Mouse (Mus musculus): ENCODE results near the gene Tnks2.

The Tnks2 gene
- long read RNA-seq, experiment 1, partial matches to known transcripts, result 11 of 17 reads
- long read RNA-seq, experiment 1, other reads (novel, unspliced or antisense), result 6 of 17 reads
- long read RNA-seq, experiment 2, partial matches to known transcripts, result 32 of 35 reads
- long read RNA-seq, experiment 2, other reads (novel, unspliced or antisense), result 3 of 35 reads

DNA sequence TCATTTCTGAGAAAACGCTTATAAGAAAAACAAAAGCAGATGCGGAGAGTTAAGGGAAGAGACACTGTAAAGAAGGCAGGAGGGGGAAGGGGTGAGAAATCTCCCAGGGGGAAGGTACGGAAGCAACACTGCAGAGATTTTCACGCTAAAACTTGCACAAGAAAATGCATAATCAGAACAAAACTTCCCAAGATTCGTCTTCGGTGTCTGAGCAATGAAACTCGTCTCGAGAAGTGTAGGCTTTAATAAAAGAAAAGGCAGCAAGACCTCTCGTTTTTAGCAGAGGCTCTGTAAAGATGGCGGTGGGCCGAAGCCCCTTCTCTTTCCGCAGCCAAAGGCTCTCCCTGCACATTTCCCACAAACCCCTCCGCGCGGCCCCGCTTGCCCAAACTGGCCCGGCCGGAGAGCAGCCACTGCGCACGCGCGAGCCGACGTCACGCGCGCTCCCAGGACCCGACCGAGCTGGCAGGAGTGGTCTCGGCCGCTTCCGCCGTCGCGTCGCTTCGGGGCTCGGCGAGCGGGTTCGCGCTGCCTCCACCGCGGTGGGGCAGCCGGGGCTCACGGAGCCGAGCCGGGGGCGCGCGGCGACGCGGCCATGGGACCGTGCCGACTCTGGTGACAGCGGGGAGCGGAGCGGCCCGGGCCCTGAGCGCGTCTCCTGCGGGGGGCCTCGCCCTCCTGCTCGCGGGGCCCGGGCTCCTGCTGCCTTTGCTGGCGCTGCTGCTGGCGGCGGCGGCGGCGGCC is at the start of gene Tnks2:
TSS of gene Tnks2 (plus strand) at position 445 of the 744 bp plus-strand sequence.
- intact Hi-C loops (cut with DNase I), result no loop called here

DNA sequence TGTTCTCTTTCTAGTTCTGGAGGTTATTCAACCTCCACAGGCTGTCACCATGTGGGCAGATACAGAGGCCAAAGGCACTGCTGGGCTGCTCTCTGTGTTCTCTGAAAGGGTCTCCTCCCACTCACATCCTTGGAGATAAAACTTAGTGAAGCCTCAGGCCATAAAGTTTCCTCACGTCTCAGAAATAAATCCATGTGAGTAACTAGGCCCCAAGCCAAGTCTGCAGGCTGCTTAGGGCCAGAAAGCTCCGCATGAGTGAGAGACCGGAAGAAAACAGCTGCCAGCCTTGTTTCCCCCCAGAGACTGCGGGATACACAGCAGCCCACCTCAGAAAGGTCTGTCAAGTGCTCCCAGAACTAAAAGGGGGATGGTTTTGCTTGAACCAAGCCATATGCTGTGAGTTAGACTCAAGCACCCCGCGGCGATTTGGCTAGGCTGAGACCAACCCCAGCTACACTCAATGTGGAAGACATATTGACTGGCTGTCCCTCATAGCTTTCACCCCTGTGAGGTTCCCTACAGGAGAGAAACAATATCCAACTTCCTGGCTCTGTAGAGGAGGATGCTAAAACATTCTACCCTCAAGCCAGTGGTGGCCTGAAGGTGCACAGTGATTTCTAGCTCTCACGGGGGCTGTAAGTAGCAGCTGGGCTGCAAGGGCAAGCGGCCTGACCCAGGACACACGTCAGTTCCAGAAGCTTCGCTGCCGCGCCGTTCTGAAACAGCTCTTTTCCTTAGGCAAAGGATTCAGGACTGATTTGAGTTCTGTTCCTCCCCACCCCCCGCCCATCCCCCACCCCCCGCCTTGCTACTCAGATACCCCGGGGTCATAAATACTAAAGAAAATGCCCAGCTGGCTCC is 43.9 kb upstream of the Tnks2 start:
- intact Hi-C loops (cut with DNase I), result no loop called here

DNA sequence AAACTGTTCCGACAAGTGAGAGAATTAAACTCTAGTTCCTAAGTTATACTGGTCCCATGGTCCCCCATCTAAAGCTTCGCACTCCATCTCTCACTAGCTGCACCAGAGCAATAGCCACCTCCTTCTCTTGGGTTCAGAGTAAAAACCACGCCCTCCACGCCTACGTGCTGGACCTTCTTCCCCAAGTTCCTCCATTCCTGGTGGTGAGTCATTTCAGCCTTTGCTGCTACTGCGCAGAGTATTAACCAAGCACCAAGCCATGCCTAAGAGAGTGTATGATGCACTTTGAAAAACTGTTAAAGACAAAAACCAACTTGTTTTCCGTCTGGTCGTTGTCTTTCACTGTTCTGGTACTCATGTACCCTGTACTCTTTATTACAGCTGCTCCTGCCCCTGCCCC is 41.4 kb upstream of the Tnks2 start:
- intact Hi-C loops (cut with DNase I), result no loop called here

DNA sequence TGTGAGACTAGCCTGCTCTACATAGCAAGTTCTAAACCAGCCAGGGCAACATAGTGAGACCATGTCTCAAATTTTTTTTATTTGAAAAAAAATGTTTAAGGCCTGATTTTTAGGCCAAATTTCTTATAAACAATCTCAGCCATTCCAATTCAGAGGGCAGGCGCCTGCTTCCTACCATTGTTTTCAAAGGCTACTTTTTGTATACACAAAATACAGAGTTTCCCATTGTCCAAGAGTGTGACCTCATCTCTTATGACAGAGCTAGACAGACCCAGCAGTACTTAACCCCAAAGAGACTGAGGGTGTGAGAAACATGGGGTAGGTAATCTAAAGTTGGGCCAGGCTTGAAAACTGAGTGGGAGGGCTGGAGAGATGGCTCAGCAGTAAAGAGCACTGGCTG is 40.6 kb upstream of the Tnks2 start:
- intact Hi-C loops (cut with DNase I), result no loop called here

DNA sequence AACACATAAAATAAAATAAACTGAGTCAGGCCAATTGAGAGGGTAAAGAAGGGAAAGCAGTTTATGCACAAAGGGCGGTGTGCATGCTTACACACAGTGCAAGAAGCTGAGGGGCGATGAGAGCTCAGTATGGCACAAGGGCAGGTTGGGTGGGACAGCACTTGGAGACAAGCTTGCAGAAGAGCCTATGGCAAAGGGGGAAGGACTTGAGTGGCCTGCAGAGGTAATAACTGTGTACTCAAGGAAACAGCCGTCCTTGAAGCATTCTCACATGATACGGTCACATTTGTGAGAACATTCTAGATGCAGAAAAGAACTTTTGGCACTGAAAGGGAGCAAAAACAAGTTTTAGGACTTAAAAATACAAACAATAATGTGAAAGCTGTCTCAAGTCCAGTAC is 40.0 kb upstream of the Tnks2 start:
- intact Hi-C loops (cut with DNase I), result no loop called here

DNA sequence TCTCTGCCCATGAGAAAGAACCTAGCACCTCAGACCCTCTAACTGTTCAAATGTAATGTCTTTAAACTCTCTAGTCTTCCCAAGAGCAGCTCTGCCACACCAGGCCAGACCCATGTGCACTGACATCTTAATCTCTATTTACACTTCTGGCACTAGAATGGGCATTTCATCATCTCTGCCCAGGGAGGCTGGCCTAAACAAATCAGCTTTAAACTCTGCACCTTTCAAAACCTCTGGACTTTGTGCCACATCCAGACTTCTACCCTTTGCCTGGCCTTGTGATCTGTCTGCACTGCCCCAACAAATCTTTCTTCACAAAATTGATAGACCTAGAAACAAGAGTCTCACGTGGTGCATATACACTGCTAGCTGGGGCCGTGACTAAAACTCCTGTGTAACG is 38.8 kb upstream of the Tnks2 start:
- intact Hi-C loops (cut with DNase I), result no loop called here

DNA sequence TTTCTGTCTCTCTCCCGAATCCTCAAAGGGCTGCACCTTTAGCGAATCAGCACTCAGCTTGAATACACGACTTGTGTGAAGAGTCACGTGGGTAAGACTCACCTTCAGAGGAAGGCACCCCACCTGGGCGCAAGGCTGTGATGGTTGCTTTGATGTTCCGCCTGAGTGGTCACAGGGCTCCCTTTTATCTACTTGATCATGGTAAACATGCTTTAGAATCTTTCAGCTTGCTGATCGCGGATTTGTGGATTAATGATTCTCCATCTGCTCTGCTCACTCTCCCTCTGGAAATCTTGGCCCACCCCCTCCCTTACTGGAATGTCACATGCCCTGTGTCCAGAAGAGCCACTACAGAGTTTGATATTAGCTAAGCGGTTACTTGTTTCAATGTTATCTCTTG is 37.1 kb upstream of the Tnks2 start:
- intact Hi-C loops (cut with DNase I), result no loop called here

DNA sequence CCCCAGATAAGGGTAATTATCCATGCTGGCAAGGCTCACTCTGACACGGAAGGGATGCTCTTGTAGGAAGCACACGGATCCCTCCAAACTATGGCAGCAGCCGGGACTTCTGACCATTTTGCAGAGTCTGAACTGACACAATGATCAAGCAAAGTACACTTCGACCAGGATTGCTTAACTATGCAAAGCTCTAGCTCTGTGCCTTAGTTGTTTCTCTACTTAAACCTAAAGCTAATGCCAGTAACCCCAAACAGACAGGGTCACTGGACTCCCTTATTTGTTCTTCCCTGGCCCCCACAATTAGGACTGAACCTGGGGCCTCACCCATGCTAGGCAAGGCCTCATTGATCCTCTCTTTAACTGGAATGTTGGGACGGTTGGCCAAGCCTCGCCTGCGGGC is 33.7 kb upstream of the Tnks2 start:
- intact Hi-C loops (cut with DNase I), result no loop called here

DNA sequence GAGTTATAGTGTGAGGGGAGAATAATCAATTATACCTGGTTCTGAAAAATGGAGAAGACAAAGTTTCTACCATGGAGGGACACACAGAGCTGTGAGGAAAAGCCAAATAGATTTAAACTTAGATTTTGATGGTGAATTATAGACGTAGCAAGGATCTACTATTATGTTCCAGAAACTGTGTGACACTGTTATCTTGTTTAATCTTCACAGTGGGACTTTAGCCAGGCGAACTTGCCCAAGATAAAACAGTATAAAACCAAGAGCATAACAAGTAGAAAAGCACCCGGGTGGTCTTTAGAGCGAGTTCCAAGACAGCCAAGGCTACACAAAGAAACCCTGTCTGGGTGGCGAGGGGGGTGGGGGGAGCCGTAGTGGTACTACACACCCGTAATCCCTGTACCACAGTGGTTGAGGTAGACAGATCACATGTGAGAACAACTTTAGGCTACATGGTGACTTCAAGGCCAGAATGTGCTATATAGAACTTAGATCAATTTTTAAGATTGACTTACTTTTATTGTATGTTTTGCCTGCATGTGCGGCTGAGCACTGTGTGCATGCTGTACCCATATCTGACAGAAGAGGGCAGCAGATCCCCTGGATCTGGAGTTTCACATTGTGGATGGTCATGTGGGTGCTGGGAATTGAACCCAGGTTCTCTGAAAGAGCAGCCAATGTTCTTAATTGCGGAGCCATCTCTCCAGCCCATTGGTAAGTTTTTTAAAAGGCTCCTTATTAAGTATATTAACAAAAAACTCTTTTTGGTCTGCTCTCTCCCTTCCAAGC is 32.0 kb upstream of the Tnks2 start:
- intact Hi-C loops (cut with DNase I), result no loop called here

DNA sequence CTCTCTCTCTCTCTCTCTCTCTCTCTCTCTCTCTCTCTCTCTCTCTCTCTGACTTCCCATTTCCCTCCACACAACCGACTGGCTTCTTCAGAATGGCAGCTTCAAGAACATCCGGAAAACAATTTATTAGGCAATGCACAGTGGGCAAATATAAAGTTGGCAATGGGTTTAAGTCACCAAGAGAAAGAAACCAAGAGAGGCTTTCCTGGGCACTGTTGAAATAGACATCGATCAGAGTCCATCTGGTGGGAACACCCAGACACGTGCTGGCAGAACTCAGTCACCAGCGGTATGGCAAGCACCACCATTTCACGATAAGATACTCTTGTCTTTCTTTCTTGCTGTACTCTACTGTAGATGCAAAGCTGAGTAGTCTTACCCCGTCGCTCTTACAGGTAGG is 30.6 kb upstream of the Tnks2 start:
- intact Hi-C loops (cut with DNase I), result no loop called here

DNA sequence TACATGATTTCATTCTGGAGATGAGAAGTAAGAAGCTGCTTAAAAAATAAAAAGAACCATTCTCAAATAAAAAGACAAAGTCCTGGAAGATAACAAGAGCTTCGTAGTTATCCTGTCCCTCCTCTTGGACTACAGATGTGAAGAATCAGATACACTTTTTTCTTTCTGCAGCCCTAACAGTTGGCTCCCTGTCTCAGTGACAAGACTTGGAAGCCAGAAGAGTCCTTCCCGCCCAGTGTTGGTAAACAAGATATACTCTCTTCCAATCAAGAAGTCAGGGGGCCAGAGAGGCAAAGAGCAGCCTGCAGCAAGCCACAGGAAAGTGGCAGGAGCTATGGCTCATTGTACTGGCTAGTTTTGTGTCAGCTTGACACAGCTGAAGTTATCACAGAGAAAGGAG is 27.2 kb upstream of the Tnks2 start:
- intact Hi-C loops (cut with DNase I), result no loop called here

DNA sequence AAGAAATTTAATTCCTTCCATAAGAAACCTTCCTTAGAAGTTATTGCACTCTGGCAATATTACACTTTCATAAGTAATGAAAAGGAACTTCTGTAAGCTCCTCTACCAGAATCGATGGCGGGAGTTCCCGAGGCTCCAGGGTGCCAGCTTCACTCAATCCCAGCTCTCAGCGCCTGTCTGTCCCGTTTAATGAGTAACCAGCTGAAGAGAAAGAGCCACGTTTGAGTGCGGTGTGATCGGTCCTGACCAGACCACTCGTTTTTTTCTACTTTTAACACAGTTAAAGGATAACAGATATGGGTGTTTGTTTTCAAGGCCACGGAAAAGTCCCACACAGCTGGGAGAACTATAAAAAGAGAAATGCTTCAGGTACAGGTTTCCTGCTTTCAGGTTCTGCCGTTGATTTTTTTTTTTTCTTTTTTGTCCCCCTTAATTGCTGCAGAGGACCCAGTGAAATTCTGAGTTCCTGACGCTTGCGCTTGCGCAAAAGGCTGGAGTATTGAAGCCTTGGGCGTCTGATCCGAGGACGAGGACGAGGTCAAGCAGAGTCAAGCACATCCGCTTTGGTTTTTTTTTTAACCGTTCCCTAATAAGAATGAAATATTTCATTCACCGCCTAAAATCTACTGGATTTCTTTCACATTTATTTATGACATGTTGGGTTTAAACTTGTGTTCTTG is 25.5 kb upstream of the Tnks2 start:
- intact Hi-C loops (cut with DNase I), result no loop called here

DNA sequence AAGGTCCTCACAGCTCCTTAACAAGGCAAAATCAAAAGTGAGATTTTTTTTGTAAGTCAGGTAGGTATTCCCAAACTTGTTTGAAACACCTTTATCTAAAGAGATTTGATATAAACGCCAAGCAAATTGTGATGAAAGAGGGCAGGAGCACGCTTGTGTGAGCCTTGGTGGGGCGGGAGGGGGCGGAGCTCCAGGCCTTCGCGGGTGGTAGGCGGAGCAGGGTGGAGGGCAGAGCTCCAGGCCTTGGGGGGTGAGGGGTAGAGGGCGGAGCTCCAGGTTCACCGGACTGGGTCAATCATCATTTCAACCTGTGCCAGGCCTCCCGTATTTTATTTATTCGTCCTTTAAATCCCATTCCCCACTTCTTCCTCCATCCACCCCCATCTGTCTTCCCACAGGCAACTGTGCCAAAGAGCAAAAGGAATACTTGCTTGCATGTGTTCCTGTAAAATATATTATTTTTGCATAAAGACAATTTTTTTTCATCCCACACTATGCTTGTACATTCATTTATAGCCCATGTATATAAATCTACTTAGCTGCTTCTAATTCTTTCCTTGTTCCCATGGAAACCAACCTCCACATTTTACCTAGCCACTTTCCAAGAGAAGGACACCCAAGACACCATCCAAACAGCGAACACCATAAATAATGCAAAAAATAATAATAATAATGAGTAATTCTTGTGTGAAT is 24.4 kb upstream of the Tnks2 start:
- intact Hi-C loops (cut with DNase I), result no loop called here

DNA sequence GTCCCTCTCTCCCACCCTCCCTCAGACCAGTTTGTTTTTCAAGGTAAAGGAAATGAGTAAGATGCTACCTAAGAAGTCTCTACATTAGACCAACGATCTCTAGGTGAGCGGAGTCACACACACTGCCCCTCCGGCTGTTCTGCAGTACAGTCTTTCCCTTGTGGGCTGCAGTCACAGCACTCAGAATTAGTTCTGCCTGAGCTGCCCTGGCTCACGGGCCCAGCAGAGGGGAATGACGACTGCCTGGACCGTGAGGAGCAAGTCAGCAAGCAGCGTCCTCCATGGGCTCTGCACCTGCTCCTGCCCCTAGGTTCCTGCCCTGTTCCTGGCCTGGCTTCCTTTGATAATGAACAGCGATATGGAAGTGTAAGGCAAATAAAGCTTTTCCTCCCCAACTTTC is 22.0 kb upstream of the Tnks2 start:
- intact Hi-C loops (cut with DNase I), result no loop called here

DNA sequence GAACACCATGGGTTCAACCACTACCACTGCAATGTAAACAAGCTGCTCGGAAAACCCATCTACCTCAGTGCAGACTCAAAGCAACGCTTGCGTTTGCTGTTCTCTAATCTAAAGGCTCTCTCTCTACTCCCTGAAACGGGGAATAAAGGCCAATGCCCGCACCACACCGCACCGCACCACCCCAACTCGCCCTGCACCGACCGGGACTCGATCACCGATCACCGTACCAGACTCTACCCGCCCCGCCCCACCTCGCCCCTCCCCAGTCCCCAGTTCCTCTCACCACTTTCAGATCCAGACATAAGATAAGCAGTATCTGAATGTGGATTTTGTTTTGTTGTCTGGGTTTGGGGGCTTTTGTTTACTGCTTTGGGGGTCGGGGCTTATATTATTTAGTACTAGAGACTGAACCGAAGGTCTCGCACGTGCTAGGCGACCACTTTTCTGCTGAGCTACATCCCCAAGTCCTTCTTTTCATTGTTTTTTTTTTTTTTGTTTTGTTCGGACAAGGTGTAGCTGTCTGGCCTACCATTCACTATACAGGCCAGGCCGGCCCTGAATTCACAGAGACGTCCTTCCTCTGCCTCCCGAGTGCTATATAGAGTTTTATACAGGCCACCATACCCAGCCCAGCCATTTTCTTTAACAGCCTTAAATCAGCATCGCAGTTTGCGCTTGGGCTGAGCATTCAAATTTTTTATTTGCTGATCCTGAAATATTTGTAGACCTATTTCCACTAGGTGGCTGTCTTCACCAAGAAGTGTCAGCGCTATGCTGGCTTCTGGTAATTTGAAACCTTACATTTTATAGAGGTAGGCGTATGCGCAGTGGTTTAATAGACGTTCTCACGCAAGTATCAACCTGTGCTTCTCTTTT is 18.4 kb upstream of the Tnks2 start:
- intact Hi-C loops (cut with DNase I), result loop anchor here (5.0 kb wide), 3 partner anchors 42 to 102 kb away; partner anchors contain the start of gene Fgfbp3

DNA sequence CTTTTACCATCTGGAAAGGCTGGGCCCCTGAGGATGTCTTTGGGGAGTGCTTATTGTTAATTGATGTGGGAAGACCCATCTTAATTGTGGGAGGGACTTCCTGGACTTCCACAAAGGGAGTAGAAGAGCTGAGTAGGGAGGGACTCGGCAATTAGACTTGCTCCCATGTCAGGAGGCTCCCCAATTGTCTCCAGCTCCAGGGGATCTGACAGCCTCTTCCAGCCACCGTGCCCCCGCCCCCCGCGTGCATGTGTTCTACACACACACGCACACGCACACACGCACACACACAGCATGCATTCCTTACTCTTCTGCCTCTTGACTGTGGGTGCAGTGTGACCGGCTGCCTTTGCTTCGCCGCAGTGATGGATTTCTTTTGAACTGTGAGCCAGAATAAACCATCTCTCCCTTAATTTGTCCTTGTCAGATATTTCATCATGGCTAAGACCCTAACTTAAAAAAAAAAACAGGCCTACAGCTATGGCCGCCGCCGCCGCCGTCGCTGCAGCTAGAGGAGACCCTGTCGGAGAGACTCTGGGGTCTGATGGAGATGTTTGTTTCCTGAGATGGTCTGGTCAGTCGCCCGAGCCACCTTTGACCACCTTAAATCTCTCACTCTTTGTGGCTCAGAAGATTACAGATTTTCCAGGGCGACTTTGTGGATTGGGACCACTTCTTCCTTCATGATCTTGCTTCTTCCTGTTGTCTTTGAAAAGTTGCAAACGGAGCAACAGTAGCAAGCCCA is 15.7 kb upstream of the Tnks2 start:
- intact Hi-C loops (cut with DNase I), result loop anchor here (5.0 kb wide), 3 partner anchors 39 to 99 kb away; partner anchors contain the start of gene Fgfbp3

DNA sequence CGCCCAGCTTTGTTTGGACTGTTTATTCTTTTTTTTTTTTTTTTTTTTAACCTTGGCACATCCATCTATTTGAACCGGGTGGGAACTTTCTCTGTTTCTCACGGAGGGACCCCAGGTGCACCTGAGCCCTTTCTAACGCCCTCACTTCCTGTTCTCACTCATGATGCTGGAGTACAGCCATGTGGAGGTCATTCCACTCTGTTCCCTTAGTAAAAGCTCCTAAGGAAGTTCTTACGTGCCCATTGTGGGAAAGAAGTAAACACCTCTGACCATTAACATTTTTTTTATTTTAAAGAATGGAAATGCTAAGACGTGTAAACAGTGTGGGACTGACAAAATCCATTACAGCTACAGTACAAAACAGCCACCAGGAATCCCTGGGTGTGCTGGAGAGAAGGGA is 14.8 kb upstream of the Tnks2 start:
- intact Hi-C loops (cut with DNase I), result loop anchor here (5.0 kb wide), 3 partner anchors 38 to 98 kb away; partner anchors contain the start of gene Fgfbp3

DNA sequence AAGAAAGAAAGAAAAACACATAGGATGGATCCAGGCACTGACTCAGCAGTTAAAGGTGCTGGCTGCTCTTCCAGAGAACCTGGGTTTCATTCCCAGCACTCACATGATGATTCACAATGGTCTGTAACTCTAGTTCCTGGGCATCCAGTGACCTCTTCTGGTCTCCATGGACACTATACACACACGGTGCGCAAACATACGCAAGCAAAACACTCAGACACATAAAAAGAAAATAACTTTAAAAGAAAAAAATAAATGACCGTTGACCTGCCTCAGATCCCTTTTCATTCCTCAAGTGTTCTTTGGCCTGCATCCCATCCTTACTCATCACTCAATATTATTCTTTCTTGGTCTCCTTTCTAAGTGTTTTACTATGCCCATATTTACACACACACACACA is 13.6 kb upstream of the Tnks2 start:
- intact Hi-C loops (cut with DNase I), result no loop called here
